Mouse (Mus musculus) cortical plate, adult 2 months (tissue): ENCODE results near the gene Acp5. TPM values are rescaled to one million over a fixed set of nuclear protein-coding genes. Genes with fewer than 3 reads are reported as not detected.

Source experiments
- H3K27ac ChIP-seq: fragments of 200-500 bp; 2 replicates; pipeline ENCODE4 v1.5.1; 2012; ENCODE audit warnings: low read length, control low read depth, inconsistent platforms; ENCODE audit not compliant: insufficient read depth
- H3K4me1 ChIP-seq: fragments of 200-500 bp; 2 replicates; pipeline ENCODE4 v1.6.1; 2011; ENCODE audit warnings: low read length; ENCODE audit not compliant: control insufficient read depth, insufficient read depth
- H3K4me3 ChIP-seq: fragments of 200-500 bp; 2 replicates; pipeline ENCODE4 v1.5.1; 2011; ENCODE audit warnings: mild to moderate bottlenecking, low read length, control low read depth; ENCODE audit not compliant: insufficient read depth
- CTCF ChIP-seq: fragments of 200-500 bp; IDR thresholded peaks from 2 replicates; pipeline ENCODE4 v1.5.1; 2011; ENCODE audit warnings: mild to moderate bottlenecking, control low read depth, low read length; ENCODE audit not compliant: insufficient read depth; ENCODE audit errors: extremely low read depth
- POLR2A ChIP-seq: fragments of 200-500 bp; IDR thresholded peaks from 2 replicates; pipeline ENCODE4 v1.6.1; 2011; ENCODE audit warnings: mild to moderate bottlenecking, low read length, control low read depth; ENCODE audit not compliant: insufficient read depth; ENCODE audit errors: extremely low read depth
- polyA plus RNA-seq: library from polyadenylated mRNA; depleted of rRNA; stranded (reverse); fragments of >200 nt; gene quantifications from 2 replicates; pipeline ENCODE4 v1.2.3, GENCODE M21; 2012

Gene Acp5
- polyA plus RNA-seq, 1 experiment, result 0.71 TPM

DNA sequence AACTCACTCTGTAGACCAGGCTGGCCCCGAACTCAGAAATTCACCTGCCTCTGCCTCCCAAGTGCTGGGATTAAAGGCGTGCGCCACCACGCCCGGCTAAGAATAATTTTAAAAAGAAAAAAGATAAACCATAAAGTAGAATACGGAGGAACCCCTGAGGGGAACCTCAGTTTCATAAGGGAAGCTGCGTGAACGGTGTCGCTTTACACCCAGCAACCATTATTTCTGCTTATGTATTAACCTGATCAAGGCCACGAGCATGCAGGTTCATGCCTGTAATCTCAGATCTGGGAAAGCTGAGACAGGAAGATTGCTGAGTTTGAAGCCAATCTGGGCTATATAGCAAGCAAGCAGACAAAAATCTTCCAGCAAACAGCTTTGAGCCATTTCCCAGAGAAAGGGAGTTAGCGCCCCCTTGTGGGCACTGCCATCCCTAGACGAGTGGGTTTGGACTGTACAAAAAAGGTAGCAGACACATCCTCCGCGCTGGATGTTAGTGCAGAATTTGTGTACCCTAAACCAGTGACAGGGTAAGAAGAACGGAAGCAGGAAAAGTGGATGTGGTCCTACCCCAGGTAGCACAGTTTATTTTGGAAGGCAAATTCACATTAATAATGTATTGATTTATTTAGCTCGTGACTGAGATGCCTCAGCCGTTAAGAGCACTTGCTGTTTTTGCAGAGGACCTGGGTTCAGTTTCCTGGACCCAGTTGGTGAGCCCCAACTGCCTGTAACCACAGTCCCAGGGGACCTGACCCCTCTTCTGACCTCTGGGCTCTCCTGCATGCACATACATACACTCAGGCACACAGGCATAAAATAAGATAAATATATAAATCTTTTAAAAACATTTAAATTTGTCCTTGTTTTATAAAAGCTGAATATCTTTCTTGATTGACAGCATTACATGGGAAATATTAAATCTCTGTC is 7.9 kb upstream of the Acp5 start:
- no peaks in the 10 kb centered on the region for H3K4me1 ChIP-seq
- H3K27ac ChIP-seq, result no peak overlapping the region
- H3K4me3 ChIP-seq, result no peak overlapping the region
- TF ChIP-seq POLR2A, result no peak
- TF ChIP-seq CTCF, result peak; percentile 94

DNA sequence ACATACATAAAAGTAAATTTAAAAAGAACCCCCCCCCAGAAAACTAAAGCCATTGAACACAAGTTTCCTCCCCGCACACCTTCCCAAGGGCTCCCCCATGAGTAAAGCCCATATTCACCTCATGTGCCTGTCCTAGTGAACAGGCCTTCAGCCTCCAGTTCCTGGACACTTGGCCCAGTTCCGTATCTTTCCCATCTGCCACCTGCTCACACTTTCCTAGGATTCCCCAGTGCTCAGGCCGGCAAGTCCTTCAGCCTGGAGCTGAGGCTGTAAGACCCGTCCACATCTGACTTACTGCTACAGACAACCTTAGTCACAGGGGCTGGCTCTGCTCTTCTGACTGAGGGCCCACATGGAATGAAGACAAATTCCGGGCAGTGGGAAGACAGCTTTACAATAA is 4.2 kb upstream of the Acp5 start:
- no peak for TF ChIP-seq POLR2A
- no peak for TF ChIP-seq CTCF
- Histone ChIP-seq H3K4me1 (no peaks in the 10 kb centered on the region), H3K27ac (no peak overlapping the region), H3K4me3 (no peak overlapping the region)

DNA sequence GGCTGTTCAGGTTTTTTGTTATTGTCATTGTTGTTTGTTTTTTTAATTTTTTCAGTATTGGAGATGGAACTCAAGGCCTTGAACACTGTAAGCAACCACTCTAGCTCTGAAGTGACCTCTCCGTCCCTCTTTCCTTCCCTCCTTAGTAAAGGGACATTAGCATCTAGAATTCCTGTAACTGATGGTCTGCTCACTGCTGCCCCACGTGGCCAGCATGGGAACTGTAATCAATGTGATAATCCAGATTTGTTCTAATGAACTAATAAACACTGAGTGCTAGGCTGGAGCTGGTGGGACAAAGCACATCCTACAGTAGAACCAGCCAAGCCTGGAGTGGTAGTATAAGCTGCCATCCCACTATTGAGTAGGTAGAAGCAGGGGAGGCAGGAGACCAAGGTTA is 3.0 kb upstream of the Acp5 start:
- H3K27ac ChIP-seq, result no peak overlapping the region
- TF ChIP-seq CTCF (peak; percentile 83), POLR2A (no peak)
- no peaks in the 10 kb centered on the region for H3K4me1 ChIP-seq
- H3K4me3 ChIP-seq, result no peak overlapping the region

DNA sequence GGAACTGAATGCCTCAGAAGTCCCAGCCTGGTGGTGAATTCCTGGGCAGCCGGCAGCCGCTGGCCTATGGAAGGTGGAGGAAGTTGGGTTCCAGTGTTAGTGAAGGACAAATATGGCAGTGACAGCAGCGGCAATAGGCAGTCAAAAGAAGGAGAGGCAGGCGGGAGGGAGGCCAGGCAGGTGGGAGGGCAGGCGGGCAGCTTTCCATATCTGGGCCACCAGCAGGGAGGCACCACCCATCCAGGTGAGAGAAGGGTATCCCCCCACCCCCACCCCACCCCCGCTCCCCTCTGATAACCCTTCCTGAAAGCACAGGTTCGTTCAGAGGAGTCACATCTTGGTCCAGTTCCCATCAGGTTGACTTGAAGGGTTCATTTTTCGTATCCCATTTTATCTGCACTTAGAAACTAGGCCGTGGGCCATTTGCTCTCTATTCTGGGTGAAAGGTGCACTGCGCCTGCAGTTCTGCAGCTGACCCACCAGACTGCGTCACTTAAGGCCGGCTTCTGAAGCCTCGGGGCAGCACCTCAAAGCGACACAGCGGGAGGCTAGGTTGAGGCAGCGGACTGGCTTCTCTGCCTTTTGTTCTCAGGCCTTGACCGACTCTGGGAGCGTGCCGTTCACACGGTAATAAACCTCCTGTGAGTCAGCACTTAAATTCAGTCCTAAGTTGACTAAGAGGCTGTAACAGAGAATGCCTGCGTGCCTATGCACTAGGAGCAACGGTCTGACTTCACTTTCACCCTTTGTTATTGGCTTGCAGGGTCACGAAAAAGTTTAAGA is 1.4 kb upstream of the Acp5 start:
- no peak overlapping the region for H3K27ac ChIP-seq
- no peak for TF ChIP-seq POLR2A
- TF ChIP-seq CTCF, result no peak
- no peaks in the 10 kb centered on the region for H3K4me1 ChIP-seq
- no peak overlapping the region for H3K4me3 ChIP-seq

DNA sequence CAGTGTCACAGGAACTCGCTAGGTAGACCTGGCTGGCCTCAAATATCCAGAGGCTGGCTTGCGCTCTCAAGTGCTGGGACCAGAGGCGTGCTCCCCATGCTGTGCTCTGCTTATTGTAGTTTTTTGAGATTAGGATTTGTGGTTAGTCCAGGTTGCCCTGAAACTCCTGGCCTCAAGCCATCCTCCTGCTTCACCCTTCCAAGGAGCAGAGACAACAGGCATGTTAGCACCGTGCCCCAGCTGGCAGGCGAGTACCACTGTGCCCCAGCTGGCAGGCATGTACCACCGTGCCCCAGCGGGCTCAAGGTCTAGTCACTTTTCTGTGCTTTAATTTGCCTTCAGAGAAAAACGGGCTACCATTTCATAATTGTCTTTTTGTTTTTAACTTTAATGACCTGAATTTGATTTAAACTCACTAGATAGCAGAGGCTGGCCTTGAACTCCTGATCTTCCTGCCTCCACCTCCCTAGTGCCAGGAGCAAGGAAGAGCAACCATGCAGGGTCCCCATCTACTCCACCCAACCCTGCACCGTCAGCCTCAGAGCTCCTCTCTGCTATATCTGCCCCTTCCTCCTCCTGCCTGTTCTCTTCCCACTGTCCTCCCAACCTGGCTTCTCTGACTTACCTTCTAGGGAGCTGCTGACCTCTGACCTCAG is 395 bp downstream of the Acp5 start:
- H3K4me1 ChIP-seq, result no peaks in the 10 kb centered on the region
- no peak overlapping the region for H3K27ac ChIP-seq
- H3K4me3 ChIP-seq, result no peak overlapping the region
- TF ChIP-seq POLR2A (no peak), CTCF (no peak)

DNA sequence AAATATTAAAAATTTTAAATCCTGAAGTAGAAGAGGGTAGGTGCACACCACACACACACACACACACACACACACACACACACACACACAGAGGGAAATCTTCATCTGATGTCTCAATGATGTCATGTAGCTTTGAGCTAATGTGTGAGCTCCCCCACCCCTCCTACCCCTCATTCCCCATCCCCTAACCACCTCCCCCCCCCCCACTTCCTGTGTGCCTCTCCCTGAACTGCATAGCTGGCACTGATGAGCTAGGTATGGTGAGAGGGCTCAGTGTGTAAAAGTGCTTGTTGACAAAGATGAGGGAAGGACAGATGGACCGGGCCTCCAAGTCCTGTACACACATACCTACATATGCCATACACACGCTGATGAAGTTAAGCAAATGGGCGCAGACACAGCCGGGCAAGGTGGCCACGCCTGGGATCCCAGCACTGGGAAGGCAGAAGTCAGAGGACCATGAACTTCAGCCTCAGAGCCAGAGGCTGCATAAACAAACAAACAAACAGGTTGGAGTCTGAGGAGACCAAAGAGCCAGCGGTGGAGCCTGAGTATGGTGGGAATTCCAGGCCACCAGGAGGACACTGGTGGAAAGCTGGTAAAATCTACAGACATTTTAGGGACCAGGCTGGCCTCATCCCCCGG is 1.1 kb downstream of the Acp5 start:
- TF ChIP-seq CTCF (no peak), POLR2A (no peak)
- Histone ChIP-seq H3K4me3 (no peak overlapping the region), H3K27ac (no peak overlapping the region), H3K4me1 (no peaks in the 10 kb centered on the region)

DNA sequence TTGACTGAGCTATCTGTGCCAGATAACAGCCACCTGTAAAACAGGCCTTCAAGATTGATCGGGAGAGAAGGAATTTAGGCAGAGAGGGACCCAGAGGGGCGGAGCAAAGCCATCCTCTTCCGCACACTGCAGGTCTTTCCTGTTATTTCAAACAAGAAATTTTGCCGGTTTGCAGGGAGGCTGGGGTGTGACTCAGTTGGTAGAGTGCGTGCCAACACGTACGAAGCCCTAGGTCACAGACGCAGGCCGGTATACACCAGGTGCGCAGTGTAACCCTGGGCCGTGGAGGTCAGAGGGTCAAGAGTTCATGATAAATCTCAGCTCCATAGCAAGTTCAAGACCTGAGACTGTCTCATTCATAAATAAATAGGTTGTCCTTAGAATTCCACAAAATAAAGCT is 3.3 kb downstream of the Acp5 start:
- Histone ChIP-seq H3K27ac (no peak overlapping the region), H3K4me1 (no peaks in the 10 kb centered on the region), H3K4me3 (no peak overlapping the region)
- TF ChIP-seq POLR2A (no peak), CTCF (no peak)

DNA sequence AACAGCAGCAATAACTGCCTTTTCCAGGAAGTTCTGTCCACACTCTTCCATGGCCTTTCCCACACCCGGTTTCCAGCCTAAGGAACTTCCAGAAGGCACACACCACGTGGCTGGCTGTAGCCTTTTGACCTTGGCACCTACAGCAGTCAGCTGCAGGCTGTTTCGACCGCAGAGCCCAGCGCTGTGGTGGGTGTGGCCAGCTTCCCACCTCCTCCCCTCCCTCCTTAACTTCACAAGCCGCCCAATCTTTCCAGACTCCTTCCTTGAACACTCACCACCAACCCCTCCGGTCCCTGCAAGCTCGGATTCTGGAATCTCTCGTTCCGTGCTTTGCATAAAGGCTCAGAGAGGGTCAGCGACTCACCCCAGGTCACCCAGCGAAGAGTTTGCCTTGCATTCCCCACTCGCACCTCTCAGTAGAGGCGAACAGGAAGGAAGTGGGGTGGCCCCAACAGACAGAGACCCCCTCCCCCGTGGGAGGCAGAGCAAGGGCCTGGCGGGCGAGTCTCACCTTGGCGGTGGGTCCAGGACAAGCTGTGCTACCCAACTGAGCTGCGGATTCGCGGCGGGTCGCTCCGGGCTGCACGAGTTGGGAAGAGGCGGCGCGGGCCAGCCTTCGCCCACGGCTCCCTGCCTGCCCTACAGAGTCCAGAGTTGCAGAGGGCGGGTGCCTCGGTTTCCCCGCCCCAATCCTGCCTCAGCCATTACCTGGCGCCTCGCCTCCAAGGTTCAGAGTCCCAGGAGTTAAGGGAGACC is 4.1 kb downstream of the Acp5 start:
- TF ChIP-seq POLR2A (no peak), CTCF (no peak)
- Histone ChIP-seq H3K4me3 (no peak overlapping the region), H3K27ac (no peak overlapping the region), H3K4me1 (no peaks in the 10 kb centered on the region)
